Mouse (Mus musculus) c-Kit-positive CD71-positive TER-119-negative erythroid progenitor cells, embryonic 14.5 days (primary cell): ENCODE measurements around the gene Gltp.

ENCODE experiments used
- DNase-seq: peaks from one replicate; pipeline ENCODE4 v3.0.0-alpha.2; 2013; ENCODE audit warnings: low read depth

The Gltp gene

GRCm38 (mm10) chr5:114702403-114703392, 11.9 kb upstream of the Gltp start:
- DNase-seq: peak; percentile 63

- DNase-seq: no peak
Observed at GRCm38 (mm10) chr5:114699015-114699414, 8.2 kb upstream of the Gltp start.

GRCm38 (mm10) chr5:114698044-114698746, 7.4 kb upstream of the Gltp start:
- DNase-seq: no peak

GRCm38 (mm10) chr5:114696939-114697338, 6.2 kb upstream of the Gltp start:
- no peak for DNase-seq

GRCm38 (mm10) chr5:114695775-114696174, 5.0 kb upstream of the Gltp start:
- no peak for DNase-seq

- DNase-seq: no peak
Observed at GRCm38 (mm10) chr5:114689700-114690366, 951 bp downstream of the Gltp start.

GRCm38 (mm10) chr5:114688703-114689102, 2.1 kb downstream of the Gltp start:
- no peak for DNase-seq

GRCm38 (mm10) chr5:114687901-114688300, 2.9 kb downstream of the Gltp start:
- DNase-seq: no peak

- DNase-seq: no peak
Observed at GRCm38 (mm10) chr5:114686726-114687210, 4.0 kb downstream of the Gltp start.

GRCm38 (mm10) chr5:114685986-114686385, 4.8 kb downstream of the Gltp start:
- DNase-seq: no peak

- no peak for DNase-seq
Observed at GRCm38 (mm10) chr5:114681717-114682116, 9.1 kb downstream of the Gltp start.

- DNase-seq: no peak
Observed at GRCm38 (mm10) chr5:114680676-114681285, 10.0 kb downstream of the Gltp start.

GRCm38 (mm10) chr5:114679841-114680591, 10.8 kb downstream of the Gltp start:
- DNase-seq: no peak

- DNase-seq: no peak
Observed at GRCm38 (mm10) chr5:114674594-114674993, 16.2 kb downstream of the Gltp start.

- DNase-seq: no peak
Observed at GRCm38 (mm10) chr5:114673114-114673513, 17.7 kb downstream of the Gltp start.

- no peak for DNase-seq
Observed at GRCm38 (mm10) chr5:114669014-114669413, 21.8 kb downstream of the Gltp start.

- DNase-seq: peak; percentile 96
Observed at GRCm38 (mm10) chr5:114667228-114667856, 23.4 kb downstream of the Gltp start.

GRCm38 (mm10) chr5:114666659-114667058, 24.1 kb downstream of the Gltp start:
- DNase-seq: no peak

- DNase-seq: no peak
Observed at GRCm38 (mm10) chr5:114664750-114665149, 26.0 kb downstream of the Gltp start.

GRCm38 (mm10) chr5:114664139-114664538, 26.6 kb downstream of the Gltp start:
- no peak for DNase-seq

GRCm38 (mm10) chr5:114661029-114661428, 29.8 kb downstream of the Gltp start:
- DNase-seq: no peak
